Mouse (Mus musculus) spleen, adult 18-20 months (tissue): ENCODE measurements around the gene Hacd2.
A peak's percentile ranks its signal among the peaks of the same experiment; 100 is the strongest.

Experiments
- DNase-seq, 2 experiments: peaks; one replicate each; pipeline ENCODE4 v3.0.0; 2022; ENCODE audit warnings: mixed read lengths in 2 of 2

The Hacd2 gene

DNA sequence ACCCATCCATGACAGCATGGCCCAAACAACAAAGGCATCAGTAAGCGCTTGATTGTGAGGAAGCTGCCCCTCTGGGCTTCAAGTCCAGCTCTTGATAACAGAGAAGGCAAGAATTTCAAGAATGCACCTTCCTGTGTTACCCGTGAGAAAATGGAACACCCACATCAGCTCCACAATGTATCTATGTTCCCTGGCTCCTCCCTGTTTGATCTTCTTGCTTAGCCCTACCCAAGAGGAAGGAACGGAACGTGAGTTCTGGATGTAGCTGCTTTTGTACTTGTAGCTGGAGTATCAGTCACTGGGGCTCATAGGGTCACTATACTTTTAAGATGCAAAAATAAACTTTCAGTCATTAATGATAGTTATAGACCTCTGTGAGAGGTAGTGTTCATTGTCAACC, 98.4 kb downstream of the Hacd2 start:
- no peak for DNase-seq

DNA sequence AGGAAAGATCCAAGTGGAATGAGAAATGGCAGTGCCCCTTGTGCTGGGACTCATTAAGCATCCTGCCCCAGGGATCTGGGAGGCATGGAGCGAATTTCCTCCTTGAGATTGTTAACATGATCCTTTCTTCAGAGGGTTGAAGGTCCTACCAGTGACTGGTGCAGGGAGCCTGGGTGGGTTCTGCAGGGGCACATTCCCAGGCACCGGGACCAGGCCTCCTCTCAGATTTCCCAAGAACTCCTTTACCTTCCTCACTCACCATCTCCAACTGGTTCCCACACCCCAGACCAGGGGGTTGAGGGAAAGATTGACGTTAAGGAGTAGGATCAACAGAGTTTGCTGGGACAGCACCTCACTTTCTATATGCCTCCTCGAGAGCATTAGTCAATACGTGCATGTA, 105.0 kb downstream of the Hacd2 start:
- DNase-seq = no peak

GRCm38 (mm10) chr16:35130172-35130571, 107.9 kb downstream of the Hacd2 start:
- no peak for DNase-seq

- no peak for DNase-seq
These were observed 117.2 kb downstream of the Hacd2 start for GRCm38 (mm10) chr16:35139416-35139815.

- no peak for DNase-seq
These were observed 117.8 kb downstream of the Hacd2 start for GRCm38 (mm10) chr16:35139873-35140619.

DNA sequence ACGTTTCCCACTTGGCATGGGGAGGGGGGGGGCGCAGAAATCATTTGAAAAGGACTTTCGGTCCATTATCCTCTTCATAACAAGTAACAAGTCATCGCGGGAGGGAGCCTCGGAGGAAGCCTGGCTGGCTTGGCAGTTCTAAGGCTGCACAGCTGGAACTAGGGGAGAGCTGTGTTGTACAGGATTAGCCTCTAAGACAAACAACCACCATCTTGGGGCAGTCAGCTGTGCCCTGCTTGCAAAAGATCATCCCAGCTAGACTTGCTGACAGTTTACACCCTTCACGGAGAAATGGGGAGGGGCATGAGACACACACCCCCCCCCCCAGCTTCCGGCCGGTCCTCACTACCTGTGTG, 118.4 kb downstream of the Hacd2 start:
- no peak for DNase-seq

GRCm38 (mm10) chr16:35141839-35142238, 119.6 kb downstream of the Hacd2 start:
- no peak for DNase-seq

- DNase-seq = no peak
These were observed 123.9 kb downstream of the Hacd2 start for GRCm38 (mm10) chr16:35146153-35146552.

DNA sequence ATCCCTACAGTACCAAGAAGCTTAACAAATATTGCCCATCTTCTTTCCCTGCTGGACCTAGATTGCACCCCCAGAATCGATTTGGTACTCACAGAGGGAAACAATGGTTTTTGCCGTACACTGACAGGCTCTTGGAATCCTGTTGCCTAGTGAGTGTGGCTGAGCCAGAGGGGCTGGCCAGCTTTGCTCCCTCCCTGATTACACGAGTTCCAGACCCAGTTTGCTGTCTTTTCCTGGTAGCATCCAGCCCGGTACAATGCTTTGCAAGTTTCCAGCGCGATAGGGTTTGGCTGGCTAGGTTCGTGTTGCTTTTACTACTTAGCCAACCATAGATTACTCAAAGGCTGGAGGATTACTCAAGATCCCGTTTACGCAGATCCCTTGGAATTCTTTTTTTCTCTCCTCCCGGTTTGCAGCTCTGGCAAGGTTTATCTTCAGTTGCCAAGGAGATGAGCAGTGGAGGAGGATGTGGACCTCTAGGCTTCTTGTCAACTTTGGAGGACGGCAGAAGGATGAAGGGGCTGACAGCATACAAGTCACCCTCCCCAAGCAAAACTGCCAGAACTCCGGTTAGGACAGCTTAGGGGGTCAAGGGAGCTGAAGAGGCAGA, 131.0 kb downstream of the Hacd2 start:
- no peak for DNase-seq

DNA sequence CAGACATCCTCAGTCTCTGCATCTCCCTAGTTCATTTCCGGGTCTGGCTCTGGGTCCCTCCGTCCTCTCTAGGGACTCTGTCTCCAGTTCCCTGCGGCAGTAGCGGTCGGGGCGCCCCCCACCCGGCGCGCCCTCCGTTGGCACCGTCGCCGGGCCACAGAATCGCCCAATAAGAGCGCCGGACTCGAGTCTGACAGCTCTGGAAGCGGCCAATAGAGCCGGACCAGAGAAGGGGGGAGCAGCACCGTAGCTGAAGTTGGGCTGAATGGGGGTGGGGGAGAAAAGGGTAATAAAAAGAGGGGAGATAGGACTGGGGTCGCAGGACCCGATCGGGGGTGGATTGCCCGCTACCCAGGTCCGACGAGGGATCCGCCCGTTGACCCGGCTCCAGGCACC, 132.0 kb downstream of the Hacd2 start:
- DNase-seq = no peak

- DNase-seq = peak in 1 of 2 experiments; percentile 5
These were observed 132.6 kb downstream of the Hacd2 start, which contains the start of gene Adcy5 for GRCm38 (mm10) chr16:35154641-35155390. Adcy5 (plus strand) TSS chr16:35154877.

DNA sequence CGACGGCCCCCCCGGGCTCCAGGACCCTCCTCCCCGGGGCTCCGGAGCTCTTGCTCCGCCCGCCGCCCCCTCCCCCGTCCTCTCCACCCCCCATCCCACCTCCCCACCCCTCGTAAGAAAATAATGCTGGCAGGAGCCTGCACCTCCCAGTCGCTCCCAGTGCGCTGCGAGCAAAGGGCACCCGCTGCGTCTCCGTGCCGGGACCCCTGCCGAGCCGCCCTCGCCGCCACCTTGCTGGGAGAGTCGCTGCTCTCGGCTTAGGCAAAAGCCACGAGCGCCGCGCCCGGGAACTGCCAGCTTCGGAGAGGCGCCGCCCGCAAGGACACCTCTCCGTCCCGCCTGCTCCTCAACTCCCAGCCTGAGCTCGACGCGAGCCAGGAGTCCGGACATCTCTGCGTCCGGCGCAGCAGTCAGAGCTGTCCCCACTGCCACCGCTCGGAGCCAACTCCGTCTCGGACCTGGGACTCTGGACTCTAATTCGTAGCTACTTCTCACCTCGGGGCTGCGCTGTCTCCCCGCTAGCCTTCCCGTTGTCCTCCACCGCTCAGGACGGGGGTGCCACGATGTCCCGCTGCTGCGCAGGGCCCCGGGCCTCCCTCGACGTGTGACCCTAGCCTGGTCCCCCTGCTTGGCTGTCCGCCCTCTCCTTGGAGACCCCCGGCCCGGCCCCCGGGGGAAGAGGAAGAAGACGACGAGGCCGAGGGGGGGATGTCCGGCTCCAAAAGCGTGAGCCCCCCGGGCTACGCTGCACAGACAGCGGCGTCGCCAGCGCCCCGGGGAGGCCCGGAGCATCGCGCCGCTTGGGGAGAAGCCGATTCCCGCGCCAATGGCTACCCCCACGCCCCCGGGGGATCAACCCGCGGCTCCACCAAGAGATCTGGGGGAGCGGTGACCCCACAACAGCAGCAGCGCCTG, 133.4 kb downstream of the Hacd2 start:
- DNase-seq = peak in 1 of 2 experiments; percentile 14

DNA sequence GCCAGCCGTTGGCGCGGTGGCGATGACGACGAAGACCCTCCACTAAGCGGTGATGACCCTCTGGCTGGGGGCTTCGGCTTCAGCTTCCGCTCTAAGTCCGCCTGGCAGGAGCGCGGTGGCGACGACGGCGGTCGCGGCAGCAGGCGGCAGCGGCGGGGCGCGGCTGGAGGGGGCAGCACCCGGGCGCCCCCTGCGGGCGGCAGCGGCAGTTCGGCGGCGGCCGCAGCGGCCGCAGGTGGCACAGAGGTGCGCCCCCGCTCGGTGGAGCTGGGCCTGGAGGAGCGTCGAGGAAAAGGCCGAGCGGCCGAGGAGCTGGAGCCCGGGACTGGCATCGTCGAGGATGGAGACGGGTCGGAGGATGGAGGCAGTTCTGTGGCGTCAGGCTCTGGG, 134.1 kb downstream of the Hacd2 start:
- DNase-seq = peak in 1 of 2 experiments; percentile 10

DNA sequence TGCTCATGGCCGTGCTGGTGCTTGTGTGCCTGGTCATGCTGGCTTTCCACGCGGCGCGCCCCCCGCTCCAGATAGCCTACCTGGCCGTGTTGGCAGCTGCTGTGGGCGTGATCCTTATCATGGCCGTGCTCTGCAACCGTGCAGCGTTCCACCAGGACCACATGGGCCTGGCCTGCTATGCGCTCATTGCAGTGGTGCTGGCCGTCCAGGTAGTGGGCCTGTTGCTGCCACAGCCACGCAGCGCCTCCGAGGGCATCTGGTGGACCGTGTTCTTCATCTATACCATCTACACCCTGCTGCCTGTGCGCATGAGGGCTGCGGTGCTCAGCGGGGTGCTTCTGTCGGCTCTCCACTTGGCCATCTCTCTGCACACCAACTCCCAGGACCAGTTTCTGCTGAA, 134.6 kb downstream of the Hacd2 start:
- DNase-seq = no peak
